Mouse (Mus musculus) liver, postnatal 0 days (tissue): ENCODE results near the gene C2cd4a. TPM values are rescaled to one million over a fixed set of nuclear protein-coding genes. Genes with fewer than 3 reads are reported as not detected.
A peak's percentile ranks its signal among the peaks of the same experiment; 100 is the strongest.

Experiments used
- ATAC-seq: fragments of 200-750 bp; cut with Nextera tagmentation; 2 replicates; pipeline ENCODE4 v1.8.0; 2017; ENCODE audit warnings: mild to moderate bottlenecking, moderate library complexity
- DNase-seq: peaks from one replicate; pipeline ENCODE4 v3.0.0-alpha.2; 2016
- H3K27ac ChIP-seq: fragments of 300-500 bp; sonication (generic); 2 replicates; pipeline ENCODE4 v1.5.1; 2014; ENCODE audit warnings: antibody characterized with exemption, moderate library complexity, mild to moderate bottlenecking, low read depth
- H3K27me3 ChIP-seq: fragments of 300-500 bp; sonication (generic); 2 replicates; pipeline ENCODE4 v1.6.1; 2014; ENCODE audit warnings: low read length, control low read depth, mixed read lengths; ENCODE audit not compliant: insufficient read depth
- H3K36me3 ChIP-seq: fragments of 300-500 bp; sonication (generic); replicated peaks from 2 replicates; pipeline ENCODE4 v1.6.1; 2014; ENCODE audit warnings: mild to moderate bottlenecking, control low read depth, low read length, moderate library complexity, mixed read lengths; ENCODE audit not compliant: insufficient read depth
- H3K4me1 ChIP-seq: fragments of 300-500 bp; sonication (generic); 2 replicates; pipeline ENCODE4 v1.6.1; 2014; ENCODE audit warnings: antibody characterized with exemption, mild to moderate bottlenecking, control low read depth; ENCODE audit not compliant: insufficient read depth
- H3K4me2 ChIP-seq: fragments of 300-500 bp; sonication (generic); 2 replicates; pipeline ENCODE4 v1.6.1; 2014; ENCODE audit warnings: low read depth, mild to moderate bottlenecking, low read length, moderate library complexity, mixed read lengths
- H3K4me3 ChIP-seq: fragments of 300-500 bp; sonication (generic); 2 replicates; pipeline ENCODE4 v1.5.1; 2014; ENCODE audit warnings: low read depth, low read length
- H3K9ac ChIP-seq: fragments of 300-500 bp; sonication (generic); replicated peaks from 2 replicates; pipeline ENCODE4 v1.6.1; 2014; ENCODE audit warnings: mild to moderate bottlenecking, moderate library complexity
- H3K9me3 ChIP-seq: fragments of 300-500 bp; sonication (generic); 2 replicates; pipeline ENCODE4 v1.6.1; 2016; ENCODE audit warnings: mild to moderate bottlenecking, control low read depth, low read length, mixed read lengths
- CTCF ChIP-seq: sonication (generic); IDR thresholded peaks from 2 replicates; pipeline ENCODE4 v1.5.1; 2016; ENCODE audit warnings: antibody characterized with exemption, low read depth
- EP300 ChIP-seq: IDR thresholded peaks from 2 replicates; pipeline ENCODE4 v1.6.1; 2016; ENCODE audit warnings: antibody characterized with exemption, low read depth, mild to moderate bottlenecking
- WGBS: fragments of 180-500 bp; shearing (Covaris S2); extraction: QIAGEN DNeasy Blood & Tissue Kit; methylation state at CpG from one replicate; pipeline ENCODE4 v1.1.7; 2014; ENCODE audit not compliant: insufficient replicate concordance; 5-methylcytosine and 5-hydroxymethylcytosine counted together
- polyA plus RNA-seq: library from polyadenylated mRNA; unstranded; fragments of >200 nt; fragmentation: Nextera tagmentation; extraction: Ambion mirVana; gene quantifications from 2 replicates; pipeline ENCODE4 v1.2.1, GENCODE M21; 2015

The C2cd4a gene
- polyA plus RNA-seq, 1 experiment from 2014 or later = 0.89 TPM

DNA sequence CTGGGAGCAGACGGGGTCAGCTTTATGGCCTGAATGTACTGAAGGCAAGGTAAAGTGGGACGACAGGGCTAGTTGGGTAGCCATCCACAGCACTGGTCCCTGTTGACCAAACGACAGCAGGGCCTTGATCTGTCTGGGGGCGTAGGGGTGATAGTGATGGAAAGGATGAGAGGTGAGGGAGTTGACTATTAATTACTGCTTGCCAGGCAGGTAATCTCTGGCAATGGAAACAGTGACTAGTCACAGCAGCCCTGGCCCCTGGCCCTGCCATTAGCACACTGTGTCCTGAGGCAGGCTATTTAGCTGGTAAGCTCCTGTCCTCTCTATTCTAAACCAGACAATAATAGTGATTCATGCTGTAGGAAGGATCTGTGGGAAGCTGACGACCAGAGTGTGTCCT lies 39.7 kb downstream of the C2cd4a start:
- Histone ChIP-seq H3K36me3 (no peaks in the 10 kb centered on the region), H3K27ac (no peak overlapping the region), H3K9me3 (no peaks in the 10 kb centered on the region), H3K27me3 (peaks cover 8% of the 10 kb centered on the region; the same call in 1 of the 2 replicates), H3K4me3 (no peak overlapping the region), H3K4me1 (no peaks in the 10 kb centered on the region), H3K4me2 (no peak overlapping the region), H3K9ac (no peak overlapping the region)
- WGBS = 58% methylated on average over 5 of the region's 5 CpGs
- TF ChIP-seq EP300 (no peak), CTCF (no peak)
- ATAC-seq (no peak), DNase-seq (no peak)

DNA sequence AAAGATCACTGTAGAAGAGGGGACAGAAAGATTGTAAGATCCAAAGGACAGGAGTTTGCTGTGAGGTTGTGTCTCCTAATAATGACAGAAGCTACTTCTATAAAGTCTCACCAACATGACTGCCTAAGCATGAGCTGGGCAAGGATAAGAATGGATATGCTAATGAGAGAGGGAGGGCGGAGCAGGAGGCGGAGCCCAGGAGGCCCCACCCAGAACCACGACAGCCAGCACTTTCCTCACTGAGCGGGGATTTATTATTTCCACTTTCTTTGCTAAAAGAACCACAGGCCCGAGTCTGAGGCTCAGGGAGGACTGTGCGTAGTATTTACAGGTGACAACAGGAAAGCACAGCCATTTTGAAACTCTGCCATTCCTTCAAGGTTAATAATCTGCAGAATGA lies 44.5 kb downstream of the C2cd4a start:
- ATAC-seq (no peak), DNase-seq (no peak)
- Histone ChIP-seq H3K4me2 (no peak overlapping the region), H3K27me3 (no peaks in the 10 kb centered on the region), H3K4me1 (no peaks in the 10 kb centered on the region), H3K27ac (no peak overlapping the region), H3K9me3 (peaks cover 4% of the 10 kb centered on the region; the same call in 1 of the 2 replicates), H3K9ac (no peak overlapping the region), H3K36me3 (no peaks in the 10 kb centered on the region), H3K4me3 (no peak overlapping the region)
- 58% methylated on average over 6 of the region's 6 CpGs for WGBS
- TF ChIP-seq EP300 (no peak), CTCF (no peak)

DNA sequence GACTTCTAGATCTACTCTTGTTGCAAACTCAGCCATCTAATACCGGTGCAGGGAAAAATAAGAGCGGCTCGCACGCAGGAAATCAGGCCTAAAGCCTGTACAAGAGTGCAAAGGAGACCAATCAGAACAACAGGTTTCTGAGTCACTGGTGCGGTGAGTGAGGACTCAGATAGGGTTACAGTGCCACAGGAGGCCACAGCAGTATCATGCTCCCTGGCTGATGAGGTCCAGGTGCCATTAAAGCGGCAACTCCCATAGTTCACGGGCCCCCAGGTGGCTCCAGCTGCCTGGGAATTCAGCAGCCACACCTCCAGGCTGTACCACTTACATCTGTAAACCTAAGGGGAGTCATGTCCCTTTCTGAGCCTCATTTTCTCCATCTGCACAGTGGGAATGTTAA lies 45.8 kb downstream of the C2cd4a start:
- no peak overlapping the region for H3K9ac ChIP-seq
- H3K9me3 ChIP-seq = peaks cover 4% of the 10 kb centered on the region; the same call in 1 of the 2 replicates
- H3K4me1 ChIP-seq = no peaks in the 10 kb centered on the region
- H3K27me3 ChIP-seq = 0 out of 2 replicates have a peak, but pooled peaks cover 2% of the 10 kb centered on the region
- no peak for ATAC-seq
- H3K27ac ChIP-seq = no peak overlapping the region
- DNase-seq = no peak
- H3K4me2 ChIP-seq = no peak overlapping the region
- no peak overlapping the region for H3K4me3 ChIP-seq
- no peaks in the 10 kb centered on the region for H3K36me3 ChIP-seq
- no peak for TF ChIP-seq EP300
- TF ChIP-seq CTCF = no peak
- 80% methylated on average over 7 of the region's 7 CpGs for WGBS

GRCm38 (mm10) chr9:67783925-67784324 lies 48.2 kb downstream of the C2cd4a start:
- Histone ChIP-seq H3K36me3 (no peaks in the 10 kb centered on the region), H3K4me3 (no peak overlapping the region), H3K4me1 (no peaks in the 10 kb centered on the region), H3K9ac (no peak overlapping the region), H3K27me3 (0 out of 2 replicates have a peak, but pooled peaks cover 6% of the 10 kb centered on the region), H3K9me3 (peaks cover 4% of the 10 kb centered on the region; the same call in 1 of the 2 replicates), H3K27ac (no peak overlapping the region), H3K4me2 (no peak overlapping the region)
- TF ChIP-seq EP300 (no peak), CTCF (peak; percentile 60)
- ATAC-seq = no peak
- DNase-seq = no peak

- Histone ChIP-seq H3K27ac (no peak overlapping the region), H3K9me3 (peaks cover 4% of the 10 kb centered on the region; the same call in 1 of the 2 replicates), H3K36me3 (no peaks in the 10 kb centered on the region), H3K9ac (no peak overlapping the region), H3K4me2 (no peak overlapping the region), H3K4me1 (no peaks in the 10 kb centered on the region), H3K4me3 (no peak overlapping the region), H3K27me3 (0 out of 2 replicates have a peak, but pooled peaks cover 6% of the 10 kb centered on the region)
- ATAC-seq (no peak), DNase-seq (no peak)
- no peak for TF ChIP-seq CTCF
- no peak for TF ChIP-seq EP300
- 83% methylated on average over 3 of the region's 3 CpGs for WGBS
Measured at GRCm38 (mm10) chr9:67783464-67783863, 48.7 kb downstream of the C2cd4a start.

DNA sequence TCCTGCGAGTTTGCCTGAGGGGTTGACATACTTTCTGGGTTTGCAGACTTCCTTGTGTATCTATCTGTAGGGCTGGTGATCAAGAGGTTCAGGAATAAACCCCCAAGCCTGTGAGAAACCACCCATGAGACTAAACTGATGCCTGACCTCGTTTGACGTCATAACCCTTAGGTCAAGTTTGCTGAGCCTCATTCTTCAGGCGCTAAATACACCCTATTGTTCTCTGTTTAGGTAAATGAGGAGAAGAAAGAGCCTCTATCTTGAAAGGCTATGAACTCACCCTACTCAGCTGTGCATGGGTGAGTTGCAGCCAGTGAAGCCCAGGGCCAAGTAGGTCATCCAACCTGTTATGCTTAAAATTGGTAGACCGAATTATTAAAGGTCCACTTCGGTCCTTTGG lies 49.3 kb downstream of the C2cd4a start:
- Histone ChIP-seq H3K27ac (no peak overlapping the region), H3K27me3 (0 out of 2 replicates have a peak, but pooled peaks cover 6% of the 10 kb centered on the region), H3K9ac (no peak overlapping the region), H3K36me3 (no peaks in the 10 kb centered on the region), H3K4me1 (no peaks in the 10 kb centered on the region), H3K4me3 (no peak overlapping the region), H3K9me3 (peaks cover 4% of the 10 kb centered on the region; the same call in 1 of the 2 replicates), H3K4me2 (no peak overlapping the region)
- no peak for DNase-seq
- no peak for TF ChIP-seq CTCF
- no peak for TF ChIP-seq EP300
- 67% methylated on average over 6 of the region's 6 CpGs for WGBS
- no peak for ATAC-seq

Other genes starting within 250 kb of the C2cd4a start
- gene C2cd4b, start 72.9 kb downstream of the C2cd4a start, polyA plus RNA-seq = not detected in 2 replicates
- gene Vps13c, start 8.1 kb upstream of the C2cd4a start, polyA plus RNA-seq = 3.2 and 3.4 TPM in 2 replicates